Mouse (Mus musculus): ENCODE measurements around the gene Jmjd4. TPM values are rescaled to one million over a fixed set of nuclear protein-coding genes. Genes with fewer than 3 reads are reported as not detected.

Gene Jmjd4
- polyA plus RNA-seq (2015; fragmentation: Nextera tagmentation; extraction: Ambion mirVana), result 17.9 and 18.3 TPM in 2 replicates

- peak; percentile 97 for ATAC-seq
- Histone ChIP-seq H3K36me3 (ENCODE audit: control insufficient read depth, insufficient read depth, low read length) (peaks cover 9% of the 10 kb centered on the region), H3K4me2 (ENCODE audit: low read length) (peak within 1 kb of the TSS; percentile 87), H3K9me3 (replicated peaks; ENCODE audit: control insufficient read depth, low read length, poor library complexity, severe bottlenecking) (no peaks in the 10 kb centered on the region), H3K27ac (ENCODE audit: low read length) (peak within 1 kb of the TSS; percentile 85), H3K4me1 (ENCODE audit: control insufficient read depth, insufficient read depth, low read length) (peaks cover 24% of the 10 kb centered on the region), H3K9ac (ENCODE audit: low read depth, low read length) (peak within 1 kb of the TSS; percentile 88), H3K4me3 (ENCODE audit: low read depth, low read length) (peak within 1 kb of the TSS; percentile 84), H3K27me3 (ENCODE audit: control insufficient read depth, insufficient read depth, low read depth, low read length) (no peaks in the 10 kb centered on the region)
- under 1% methylated on average over 31 of the region's 40 CpGs for WGBS
Measured at GRCm38 (mm10) chr11:59449741-59450229, at the start of gene Jmjd4. TSS of gene Jmjd4 (plus strand) at chr11:59450045.

GRCm38 (mm10) chr11:59400876-59401275 lies 49.0 kb upstream of the Jmjd4 start:
- H3K4me3 ChIP-seq (ENCODE audit: low read depth, low read length), result no peak overlapping the region
- ATAC-seq, result no peak
- no peaks in the 10 kb centered on the region for H3K4me1 ChIP-seq (ENCODE audit: control insufficient read depth, insufficient read depth, low read length)
- H3K27me3 ChIP-seq (ENCODE audit: control insufficient read depth, insufficient read depth, low read depth, low read length), result no peaks in the 10 kb centered on the region
- H3K4me2 ChIP-seq (ENCODE audit: low read length), result no peak overlapping the region
- no peak overlapping the region for H3K27ac ChIP-seq (ENCODE audit: low read length)
- WGBS, result 75% methylated on average over 2 of the region's 2 CpGs
- no peaks in the 10 kb centered on the region for H3K9me3 ChIP-seq (replicated peaks; ENCODE audit: control insufficient read depth, low read length, poor library complexity, severe bottlenecking)
- H3K9ac ChIP-seq (ENCODE audit: low read depth, low read length), result no peak overlapping the region
- H3K36me3 ChIP-seq (ENCODE audit: control insufficient read depth, insufficient read depth, low read length), result peaks cover 6% of the 10 kb centered on the region

DNA sequence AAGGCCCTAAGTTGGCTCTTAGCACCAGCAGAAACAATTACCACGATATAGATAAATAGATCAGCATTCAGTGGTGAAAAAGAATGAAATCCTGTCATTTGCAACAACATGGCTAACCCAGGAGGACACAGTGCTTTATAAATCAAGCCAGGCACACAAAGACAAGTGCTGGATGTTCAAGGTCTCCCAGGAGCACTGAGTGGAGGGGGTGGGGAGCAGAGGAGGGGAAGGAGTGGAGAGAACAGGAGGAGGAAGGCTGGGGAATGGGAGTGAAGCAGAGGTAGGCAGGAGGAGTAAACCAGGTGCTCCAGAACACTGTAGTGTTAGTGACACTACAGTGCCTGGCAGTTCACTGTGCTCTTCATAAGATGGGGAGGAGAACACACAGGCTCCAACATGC lies 44.1 kb upstream of the Jmjd4 start:
- Histone ChIP-seq H3K4me3 (ENCODE audit: low read depth, low read length) (no peak overlapping the region), H3K27ac (ENCODE audit: low read length) (no peak overlapping the region), H3K36me3 (ENCODE audit: control insufficient read depth, insufficient read depth, low read length) (peaks cover 20% of the 10 kb centered on the region), H3K9me3 (replicated peaks; ENCODE audit: control insufficient read depth, low read length, poor library complexity, severe bottlenecking) (no peaks in the 10 kb centered on the region), H3K27me3 (ENCODE audit: control insufficient read depth, insufficient read depth, low read depth, low read length) (no peaks in the 10 kb centered on the region), H3K9ac (ENCODE audit: low read depth, low read length) (no peak overlapping the region), H3K4me2 (ENCODE audit: low read length) (no peak overlapping the region), H3K4me1 (ENCODE audit: control insufficient read depth, insufficient read depth, low read length) (no peaks in the 10 kb centered on the region)
- 91% methylated on average over 1 of the region's 1 CpGs for WGBS
- ATAC-seq, result no peak

DNA sequence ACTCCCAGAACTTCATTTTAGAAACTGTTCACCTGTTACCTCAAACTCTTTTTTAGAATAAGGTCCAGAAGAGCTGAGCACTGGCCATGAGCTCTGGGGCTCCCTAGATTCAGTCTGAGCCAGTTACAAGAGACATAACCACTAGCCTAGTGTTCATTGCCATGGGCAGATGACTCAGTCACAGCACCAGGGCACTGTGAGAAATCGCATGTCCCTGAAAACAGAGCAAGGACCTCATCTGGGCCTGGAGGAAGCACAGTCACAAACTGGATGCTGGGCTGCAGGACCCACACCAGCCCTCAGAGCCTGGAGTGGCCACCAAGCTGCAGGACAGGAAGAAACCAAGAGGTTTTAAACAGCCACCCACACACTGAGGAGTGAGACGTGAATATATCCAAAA lies 39.0 kb upstream of the Jmjd4 start:
- WGBS, result 88% methylated on average over 2 of the region's 2 CpGs
- Histone ChIP-seq H3K9ac (ENCODE audit: low read depth, low read length) (no peak overlapping the region), H3K4me1 (ENCODE audit: control insufficient read depth, insufficient read depth, low read length) (0 out of 2 replicates have a peak, but pooled peaks cover 7% of the 10 kb centered on the region), H3K4me3 (ENCODE audit: low read depth, low read length) (no peak overlapping the region), H3K4me2 (ENCODE audit: low read length) (no peak overlapping the region), H3K9me3 (replicated peaks; ENCODE audit: control insufficient read depth, low read length, poor library complexity, severe bottlenecking) (no peaks in the 10 kb centered on the region), H3K36me3 (ENCODE audit: control insufficient read depth, insufficient read depth, low read length) (peaks cover 16% of the 10 kb centered on the region), H3K27me3 (ENCODE audit: control insufficient read depth, insufficient read depth, low read depth, low read length) (no peaks in the 10 kb centered on the region), H3K27ac (ENCODE audit: low read length) (no peak overlapping the region)
- no peak for ATAC-seq

DNA sequence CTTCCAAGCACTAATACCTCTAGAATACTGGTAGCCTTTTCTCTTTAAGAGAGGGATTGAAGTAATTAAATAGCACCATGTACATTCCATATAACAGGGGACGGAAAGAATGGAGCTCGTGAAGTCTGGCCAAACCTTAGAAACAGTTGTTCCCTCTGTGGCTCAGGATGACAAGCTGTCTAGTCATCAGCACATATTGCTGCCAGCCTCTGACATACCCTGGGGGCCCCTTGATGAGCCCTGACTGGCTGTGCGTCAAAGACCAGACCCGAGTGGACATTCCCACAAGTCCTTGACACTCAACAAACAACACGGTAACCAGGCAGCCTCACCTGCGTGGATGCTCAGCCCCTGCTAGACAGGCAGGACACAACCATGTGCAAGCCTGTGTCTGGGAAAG lies 37.8 kb upstream of the Jmjd4 start:
- Histone ChIP-seq H3K9me3 (replicated peaks; ENCODE audit: control insufficient read depth, low read length, poor library complexity, severe bottlenecking) (no peaks in the 10 kb centered on the region), H3K9ac (ENCODE audit: low read depth, low read length) (no peak overlapping the region), H3K27me3 (ENCODE audit: control insufficient read depth, insufficient read depth, low read depth, low read length) (no peaks in the 10 kb centered on the region), H3K36me3 (ENCODE audit: control insufficient read depth, insufficient read depth, low read length) (peaks cover 8% of the 10 kb centered on the region), H3K4me1 (ENCODE audit: control insufficient read depth, insufficient read depth, low read length) (0 out of 2 replicates have a peak, but pooled peaks cover 7% of the 10 kb centered on the region), H3K4me2 (ENCODE audit: low read length) (no peak overlapping the region), H3K27ac (ENCODE audit: low read length) (no peak overlapping the region), H3K4me3 (ENCODE audit: low read depth, low read length) (no peak overlapping the region)
- WGBS, result 68% methylated on average over 6 of the region's 6 CpGs
- ATAC-seq, result no peak

GRCm38 (mm10) chr11:59412999-59413863 lies 36.6 kb upstream of the Jmjd4 start:
- Histone ChIP-seq H3K4me1 (ENCODE audit: control insufficient read depth, insufficient read depth, low read length) (0 out of 2 replicates have a peak, but pooled peaks cover 7% of the 10 kb centered on the region), H3K27me3 (ENCODE audit: control insufficient read depth, insufficient read depth, low read depth, low read length) (no peaks in the 10 kb centered on the region), H3K27ac (ENCODE audit: low read length) (no peak overlapping the region), H3K4me2 (ENCODE audit: low read length) (no peak overlapping the region), H3K4me3 (ENCODE audit: low read depth, low read length) (no peak overlapping the region), H3K36me3 (ENCODE audit: control insufficient read depth, insufficient read depth, low read length) (peaks cover 3% of the 10 kb centered on the region), H3K9me3 (replicated peaks; ENCODE audit: control insufficient read depth, low read length, poor library complexity, severe bottlenecking) (no peaks in the 10 kb centered on the region), H3K9ac (ENCODE audit: low read depth, low read length) (no peak overlapping the region)
- no peak for ATAC-seq
- 92% methylated on average over 13 of the region's 13 CpGs for WGBS

GRCm38 (mm10) chr11:59418708-59419107 lies 31.1 kb upstream of the Jmjd4 start:
- Histone ChIP-seq H3K27ac (ENCODE audit: low read length) (no peak overlapping the region), H3K4me2 (ENCODE audit: low read length) (no peak overlapping the region), H3K27me3 (ENCODE audit: control insufficient read depth, insufficient read depth, low read depth, low read length) (no peaks in the 10 kb centered on the region), H3K4me3 (ENCODE audit: low read depth, low read length) (no peak overlapping the region), H3K9ac (ENCODE audit: low read depth, low read length) (no peak overlapping the region), H3K4me1 (ENCODE audit: control insufficient read depth, insufficient read depth, low read length) (no peaks in the 10 kb centered on the region), H3K36me3 (ENCODE audit: control insufficient read depth, insufficient read depth, low read length) (peaks cover 39% of the 10 kb centered on the region), H3K9me3 (replicated peaks; ENCODE audit: control insufficient read depth, low read length, poor library complexity, severe bottlenecking) (no peaks in the 10 kb centered on the region)
- ATAC-seq, result no peak
- WGBS, result 89% methylated on average over 5 of the region's 5 CpGs

GRCm38 (mm10) chr11:59421436-59421835 lies 28.4 kb upstream of the Jmjd4 start:
- Histone ChIP-seq H3K9me3 (replicated peaks; ENCODE audit: control insufficient read depth, low read length, poor library complexity, severe bottlenecking) (no peaks in the 10 kb centered on the region), H3K4me3 (ENCODE audit: low read depth, low read length) (no peak overlapping the region), H3K4me1 (ENCODE audit: control insufficient read depth, insufficient read depth, low read length) (no peaks in the 10 kb centered on the region; the same call in 1 of the 2 replicates), H3K27me3 (ENCODE audit: control insufficient read depth, insufficient read depth, low read depth, low read length) (no peaks in the 10 kb centered on the region), H3K27ac (ENCODE audit: low read length) (no peak overlapping the region), H3K36me3 (ENCODE audit: control insufficient read depth, insufficient read depth, low read length) (peaks cover 43% of the 10 kb centered on the region), H3K4me2 (ENCODE audit: low read length) (no peak overlapping the region), H3K9ac (ENCODE audit: low read depth, low read length) (no peak overlapping the region)
- no peak for ATAC-seq
- 90% methylated on average over 8 of the region's 8 CpGs for WGBS

- H3K4me3 ChIP-seq (ENCODE audit: low read depth, low read length), result no peak overlapping the region
- H3K9me3 ChIP-seq (replicated peaks; ENCODE audit: control insufficient read depth, low read length, poor library complexity, severe bottlenecking), result no peaks in the 10 kb centered on the region
- H3K27me3 ChIP-seq (ENCODE audit: control insufficient read depth, insufficient read depth, low read depth, low read length), result no peaks in the 10 kb centered on the region
- H3K9ac ChIP-seq (ENCODE audit: low read depth, low read length), result no peak overlapping the region
- H3K4me2 ChIP-seq (ENCODE audit: low read length), result no peak overlapping the region
- no peaks in the 10 kb centered on the region; the same call in 1 of the 2 replicates for H3K4me1 ChIP-seq (ENCODE audit: control insufficient read depth, insufficient read depth, low read length)
- no peak overlapping the region for H3K27ac ChIP-seq (ENCODE audit: low read length)
- WGBS, result 94% methylated on average over 2 of the region's 2 CpGs
- no peak for ATAC-seq
- H3K36me3 ChIP-seq (ENCODE audit: control insufficient read depth, insufficient read depth, low read length), result peaks cover 48% of the 10 kb centered on the region
Measured at GRCm38 (mm10) chr11:59421967-59422366, 27.9 kb upstream of the Jmjd4 start.
